Mouse (Mus musculus) bone marrow, adult 2 months (tissue): ENCODE data around the gene Lnx1. TPM values are rescaled to one million over a fixed set of nuclear protein-coding genes. Genes with fewer than 3 reads are reported as not detected.

ENCODE experiments used
- H3K27ac ChIP-seq: fragments of 200-500 bp; 2 replicates; pipeline ENCODE4 v1.5.1; 2012; ENCODE audit warnings: low read depth, mild to moderate bottlenecking, control low read depth, inconsistent platforms, low read length; ENCODE audit not compliant: control insufficient read depth, poor library complexity, insufficient read depth
- H3K4me1 ChIP-seq: fragments of 200-500 bp; 2 replicates; pipeline ENCODE4 v1.6.1; 2011; ENCODE audit warnings: low read length; ENCODE audit not compliant: control insufficient read depth, insufficient read depth
- H3K4me3 ChIP-seq: fragments of 200-500 bp; replicated peaks from 2 replicates; pipeline ENCODE3; 2011; ENCODE audit warnings: mild to moderate bottlenecking, low read depth, low read length, control low read depth; ENCODE audit not compliant: control insufficient read depth
- CTCF ChIP-seq: fragments of 200-500 bp; IDR thresholded peaks from 2 replicates; pipeline ENCODE4 v1.5.1; 2011; ENCODE audit warnings: low read length, control low read depth; ENCODE audit not compliant: control insufficient read depth, insufficient read depth
- POLR2A ChIP-seq: fragments of 200-500 bp; IDR thresholded peaks from 2 replicates; pipeline ENCODE4 v1.6.1; 2011; ENCODE audit warnings: low read depth, mild to moderate bottlenecking, control low read depth, low read length, borderline replicate concordance; ENCODE audit not compliant: control insufficient read depth
- WGBS: fragments of 180-500 bp; shearing (Covaris S2); methylation state at CpG from one replicate; pipeline ENCODE4 v1.1.7; 2018; 5-methylcytosine and 5-hydroxymethylcytosine counted together
- polyA plus RNA-seq: library from polyadenylated mRNA; stranded (reverse); fragments of >200 nt; gene quantifications from 2 replicates; pipeline ENCODE4 v1.2.4, GENCODE M21; 2011; ENCODE audit warnings: low replicate concordance; ENCODE audit not compliant: missing spikeins, insufficient read depth, insufficient read length

The Lnx1 gene
- polyA plus RNA-seq, 1 experiment = not detected

GRCm38 (mm10) chr5:74672556-74672955, 30.2 kb downstream of the Lnx1 start:
- no peak for TF ChIP-seq CTCF
- TF ChIP-seq POLR2A = no peak
- no peaks in the 10 kb centered on the region for H3K4me1 ChIP-seq
- no peak overlapping the region for H3K4me3 ChIP-seq
- H3K27ac ChIP-seq = no peak overlapping the region
- WGBS = 80% methylated on average over 5 of the region's 5 CpGs

DNA sequence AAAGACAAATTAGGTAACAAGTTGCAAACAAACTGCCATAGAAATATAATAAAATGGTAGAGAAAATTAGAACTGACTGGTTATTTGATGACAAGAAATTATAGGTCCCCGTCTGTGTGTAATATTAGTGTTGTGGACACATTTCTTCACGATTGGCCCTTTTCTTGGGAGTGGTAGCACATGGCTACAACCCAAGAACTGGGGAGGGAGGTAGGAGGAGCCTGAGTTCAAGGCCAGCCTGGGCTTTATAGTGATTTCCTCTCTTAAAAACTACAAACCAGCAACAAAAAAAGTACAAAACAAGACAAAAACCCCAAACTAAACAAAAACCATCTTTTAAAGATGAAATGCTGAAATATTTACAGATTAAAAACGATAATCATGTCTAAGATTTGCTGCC, 31.8 kb downstream of the Lnx1 start:
- H3K27ac ChIP-seq = no peak overlapping the region
- no peaks in the 10 kb centered on the region for H3K4me1 ChIP-seq
- H3K4me3 ChIP-seq = no peak overlapping the region
- no peak for TF ChIP-seq CTCF
- no peak for TF ChIP-seq POLR2A
- WGBS = 63% methylated on average over 3 of the region's 3 CpGs

- H3K4me1 ChIP-seq = no peaks in the 10 kb centered on the region
- 79% methylated on average over 6 of the region's 6 CpGs for WGBS
- H3K27ac ChIP-seq = no peak overlapping the region
- H3K4me3 ChIP-seq = no peak overlapping the region
- no peak for TF ChIP-seq POLR2A
- no peak for TF ChIP-seq CTCF
Measured at GRCm38 (mm10) chr5:74669925-74670324, 32.8 kb downstream of the Lnx1 start.

- Histone ChIP-seq H3K27ac (no peak overlapping the region), H3K4me1 (no peaks in the 10 kb centered on the region), H3K4me3 (no peak overlapping the region)
- WGBS = 76% methylated on average over 6 of the region's 6 CpGs
- TF ChIP-seq CTCF (no peak), POLR2A (no peak)
Measured at GRCm38 (mm10) chr5:74668956-74669355, 33.8 kb downstream of the Lnx1 start.

DNA sequence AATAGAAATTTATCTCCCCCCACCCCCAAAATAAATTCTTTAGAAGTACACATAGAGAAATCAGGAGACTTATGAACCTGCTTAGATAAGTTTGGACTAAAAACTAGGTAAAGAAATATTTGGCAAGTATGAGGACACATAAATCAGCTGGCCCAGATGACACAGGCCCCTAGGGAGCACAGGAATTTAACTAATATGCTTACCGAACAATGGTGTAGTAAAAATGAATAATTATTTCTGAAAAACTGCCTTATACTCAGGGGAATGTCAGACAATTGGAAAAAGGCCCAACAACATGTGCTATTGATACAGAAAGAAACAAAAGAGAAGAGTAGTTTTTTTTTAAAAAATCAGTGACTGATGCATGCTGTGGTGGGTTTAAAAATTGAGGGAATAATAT, 40.1 kb downstream of the Lnx1 start:
- no peak overlapping the region for H3K27ac ChIP-seq
- H3K4me3 ChIP-seq = no peak overlapping the region
- TF ChIP-seq POLR2A (no peak), CTCF (no peak)
- 73% methylated on average over 1 of the region's 1 CpGs for WGBS
- H3K4me1 ChIP-seq = no peaks in the 10 kb centered on the region

GRCm38 (mm10) chr5:74661734-74662560, 40.8 kb downstream of the Lnx1 start:
- TF ChIP-seq CTCF = no peak
- TF ChIP-seq POLR2A = no peak
- H3K4me3 ChIP-seq = no peak overlapping the region
- H3K27ac ChIP-seq = no peak overlapping the region
- WGBS = 70% methylated on average over 4 of the region's 4 CpGs
- no peaks in the 10 kb centered on the region; the same call in 1 of the 2 replicates for H3K4me1 ChIP-seq

- 81% methylated on average over 4 of the region's 4 CpGs for WGBS
- Histone ChIP-seq H3K4me3 (no peak overlapping the region), H3K4me1 (no peaks in the 10 kb centered on the region; the same call in 1 of the 2 replicates), H3K27ac (no peak overlapping the region)
- TF ChIP-seq POLR2A = no peak
- TF ChIP-seq CTCF = no peak
Measured at GRCm38 (mm10) chr5:74659856-74660255, 42.9 kb downstream of the Lnx1 start.

- H3K4me3 ChIP-seq = no peak overlapping the region
- WGBS = 83% methylated on average over 5 of the region's 5 CpGs
- no peak for TF ChIP-seq CTCF
- TF ChIP-seq POLR2A = no peak
- no peak overlapping the region for H3K27ac ChIP-seq
- no peaks in the 10 kb centered on the region; the same call in 1 of the 2 replicates for H3K4me1 ChIP-seq
Measured at GRCm38 (mm10) chr5:74659281-74659680, 43.4 kb downstream of the Lnx1 start.
